Mouse (Mus musculus) CD4-positive, CD25-positive, alpha-beta regulatory T cell (primary cell): Measurements from ENCODE around the gene Ngrn. TPM values are rescaled to one million over a fixed set of nuclear protein-coding genes. Genes with fewer than 3 reads are reported as not detected.

ENCODE experiments used
- polyA plus RNA-seq: library from polyadenylated mRNA; unstranded; fragments of 100-300 nt; shearing (Covaris generic); gene quantifications from one replicate; pipeline ENCODE4 v1.2.1, GENCODE M21; 2017

Ngrn gene
- 62.5 TPM for polyA plus RNA-seq

GRCm38 (mm10) chr7:80260625-80261371 lies at the start of gene Ngrn:
Gene Ngrn, plus strand, starts transcription at chr7:80261215.

GRCm38 (mm10) chr7:80232489-80233029 lies 28.5 kb upstream of the Ngrn start, which contains the start of the genes Cib1 and Gdpgp1:
Gene Cib1, minus strand, starts transcription at chr7:80232813.
Gene Gdpgp1, plus strand, starts transcription at chr7:80232865.

GRCm38 (mm10) chr7:80246148-80246721 lies 14.8 kb upstream of the Ngrn start, which contains the start of gene Ttll13:
Gene Ttll13, plus strand, starts transcription at chr7:80246376.

GRCm38 (mm10) chr7:80268897-80269750 lies 8.1 kb downstream of the Ngrn start, which contains the start of gene Vps33b:
Gene Vps33b, plus strand, starts transcription at chr7:80269649.

GRCm38 (mm10) chr7:80294062-80294763 lies 33.2 kb downstream of the Ngrn start, which contains the start of gene Prc1:
Gene Prc1, plus strand, starts transcription at chr7:80294450.

Other genes with a start within 250 kb of the Ngrn start
- 15.1 TPM for gene Zfp710, start 236.4 kb upstream of the Ngrn start, polyA plus RNA-seq
- gene Idh2, start 145.8 kb upstream of the Ngrn start, polyA plus RNA-seq = 72.5 TPM
- gene Sema4b, start 74.4 kb upstream of the Ngrn start, polyA plus RNA-seq = 22.8 TPM
- 150 TPM for gene Cib1, start 28.4 kb upstream of the Ngrn start, polyA plus RNA-seq
- 9.4 TPM for gene Gdpgp1, start 28.4 kb upstream of the Ngrn start, polyA plus RNA-seq
- gene Ttll13, start 14.8 kb upstream of the Ngrn start, polyA plus RNA-seq = 0.16 TPM
- gene Vps33b, start 8.4 kb downstream of the Ngrn start, polyA plus RNA-seq = 48.4 TPM
- 8.3 TPM for gene Prc1, start 33.2 kb downstream of the Ngrn start, polyA plus RNA-seq
- gene Rccd1, start 63.2 kb downstream of the Ngrn start, polyA plus RNA-seq = 29.8 TPM
- 79.8 TPM for gene Unc45a, start 79.8 kb downstream of the Ngrn start, polyA plus RNA-seq
- gene Hddc3, start 81.9 kb downstream of the Ngrn start, polyA plus RNA-seq = 7.6 TPM
- gene Man2a2, start 110.2 kb downstream of the Ngrn start, polyA plus RNA-seq = 41.7 TPM
- gene Fes, start 126.7 kb downstream of the Ngrn start, polyA plus RNA-seq = 1.2 TPM
- gene Furin, start 144.2 kb downstream of the Ngrn start, polyA plus RNA-seq = 64.2 TPM